Mouse (Mus musculus) olfactory bulb, adult 2 months (tissue): ENCODE results near the gene 9530053A07Rik. TPM values are rescaled to one million over a fixed set of nuclear protein-coding genes. Genes with fewer than 3 reads are reported as not detected.
A peak's percentile ranks its signal among the peaks of the same experiment; 100 is the strongest.
"Not testable (repeated sequence)": the region's sequence is repeated elsewhere in the genome, so short reads cannot be mapped to it uniquely, and the experiment has no call there.

ENCODE experiments used
- H3K27ac ChIP-seq: fragments of 200-500 bp; 2 replicates; pipeline ENCODE4 v1.5.1; 2012; ENCODE audit warnings: low read depth, low read length; ENCODE audit not compliant: insufficient read depth
- H3K4me1 ChIP-seq: fragments of 200-500 bp; 2 replicates; pipeline ENCODE4 v1.6.1; 2012; ENCODE audit warnings: low read length; ENCODE audit not compliant: control insufficient read depth, insufficient read depth
- H3K4me3 ChIP-seq: fragments of 200-500 bp; 2 replicates; pipeline ENCODE4 v1.5.1; 2012; ENCODE audit warnings: mild to moderate bottlenecking, low read depth, low read length, moderate library complexity; ENCODE audit not compliant: insufficient read depth
- CTCF ChIP-seq: fragments of 200-500 bp; IDR thresholded peaks from 2 replicates; pipeline ENCODE4 v1.5.1; 2012; ENCODE audit warnings: low read depth, mild to moderate bottlenecking, low read length, moderate library complexity; ENCODE audit not compliant: insufficient read depth
- POLR2A ChIP-seq: fragments of 200-500 bp; IDR thresholded peaks from 2 replicates; pipeline ENCODE4 v1.6.1; 2012; ENCODE audit warnings: mild to moderate bottlenecking, low read depth, low read length, moderate library complexity; ENCODE audit not compliant: insufficient read depth
- WGBS: fragments of 180-500 bp; shearing (Covaris S2); methylation state at CpG from one replicate; pipeline ENCODE4 v1.1.7; 2018; 5-methylcytosine and 5-hydroxymethylcytosine counted together
- polyA plus RNA-seq: library from polyadenylated mRNA; stranded (reverse); fragments of >200 nt; gene quantifications from 2 replicates; pipeline ENCODE4 v1.2.4, GENCODE M21; 2012; ENCODE audit warnings: low replicate concordance; ENCODE audit not compliant: missing spikeins, insufficient read depth, insufficient read length

The 9530053A07Rik gene
- polyA plus RNA-seq, 1 experiment: not detected

- 75% methylated on average over 2 of the region's 2 CpGs for WGBS
Observed at GRCm38 (mm10) chr7:28114648-28115047, 14.6 kb upstream of the 9530053A07Rik start.

GRCm38 (mm10) chr7:28137613-28138012, 8.3 kb downstream of the 9530053A07Rik start:
- H3K27ac ChIP-seq: no peak overlapping the region
- no peaks in the 10 kb centered on the region for H3K4me1 ChIP-seq
- TF ChIP-seq CTCF: no peak
- TF ChIP-seq POLR2A: no peak
- WGBS: 55% methylated on average over 5 of the region's 5 CpGs
- H3K4me3 ChIP-seq: no peak overlapping the region

More at GRCm38 (mm10) chr7:28114648-28115047, 14.6 kb upstream of the 9530053A07Rik start:
- Histone ChIP-seq H3K4me1 (no peaks in the 10 kb centered on the region), H3K27ac (no peak overlapping the region), H3K4me3 (no peak overlapping the region)
- TF ChIP-seq CTCF (no peak), POLR2A (no peak)

- WGBS: 7% methylated on average over 3 of the region's 3 CpGs
- peak; percentile 32; the same call in 1 of the 2 replicates for TF ChIP-seq CTCF
- no peak for TF ChIP-seq POLR2A
- Histone ChIP-seq H3K4me1 (no peaks in the 10 kb centered on the region), H3K27ac (no peak overlapping the region), H3K4me3 (no peak overlapping the region)
Observed at GRCm38 (mm10) chr7:28148263-28148662, 19.0 kb downstream of the 9530053A07Rik start.

- H3K4me3 ChIP-seq: no peak overlapping the region
- H3K27ac ChIP-seq: no peak overlapping the region
- no peaks in the 10 kb centered on the region for H3K4me1 ChIP-seq
- 80% methylated on average over 1 of the region's 1 CpGs for WGBS
- TF ChIP-seq POLR2A (no peak), CTCF (no peak)
Observed at GRCm38 (mm10) chr7:28149841-28150240, 20.6 kb downstream of the 9530053A07Rik start.

GRCm38 (mm10) chr7:28151584-28152221, 22.4 kb downstream of the 9530053A07Rik start:
- H3K4me3 ChIP-seq: no peak overlapping the region
- no peaks in the 10 kb centered on the region for H3K4me1 ChIP-seq
- TF ChIP-seq POLR2A (no peak), CTCF (peak; percentile 41; the same call in 1 of the 2 replicates)
- H3K27ac ChIP-seq: no peak overlapping the region
- 22% methylated on average over 13 of the region's 13 CpGs for WGBS

- not testable (repeated sequence) for H3K4me3 ChIP-seq, H3K27ac ChIP-seq, H3K4me1 ChIP-seq
- WGBS: 12% methylated on average over 5 of the region's 5 CpGs
Observed at GRCm38 (mm10) chr7:28153595-28153994, 24.3 kb downstream of the 9530053A07Rik start.

GRCm38 (mm10) chr7:28159292-28159691, 30.0 kb downstream of the 9530053A07Rik start:
- Histone ChIP-seq H3K27ac (no peak overlapping the region), H3K4me1 (no peaks in the 10 kb centered on the region)
- WGBS: 60% methylated on average over 6 of the region's 6 CpGs

GRCm38 (mm10) chr7:28159893-28160292, 30.6 kb downstream of the 9530053A07Rik start:
- Histone ChIP-seq H3K4me3 (no peak overlapping the region), H3K4me1 (no peaks in the 10 kb centered on the region), H3K27ac (no peak overlapping the region)
- TF ChIP-seq POLR2A (no peak), CTCF (no peak)
- 80% methylated on average over 3 of the region's 3 CpGs for WGBS

More at GRCm38 (mm10) chr7:28159292-28159691, 30.0 kb downstream of the 9530053A07Rik start:
- no peak overlapping the region for H3K4me3 ChIP-seq
- TF ChIP-seq CTCF: no peak
- no peak for TF ChIP-seq POLR2A

GRCm38 (mm10) chr7:28161163-28161749, 32.0 kb downstream of the 9530053A07Rik start:
- TF ChIP-seq POLR2A (no peak), CTCF (no peak)
- Histone ChIP-seq H3K4me1 (no peaks in the 10 kb centered on the region), H3K4me3 (no peak overlapping the region), H3K27ac (no peak overlapping the region)
- WGBS: 53% methylated on average over 9 of the region's 9 CpGs

- TF ChIP-seq POLR2A: no peak
- TF ChIP-seq CTCF: no peak
- 80% methylated on average over 6 of the region's 6 CpGs for WGBS
- H3K4me1 ChIP-seq: peaks cover 2% of the 10 kb centered on the region; the same call in 1 of the 2 replicates
- H3K4me3 ChIP-seq: no peak overlapping the region
- H3K27ac ChIP-seq: no peak overlapping the region
Observed at GRCm38 (mm10) chr7:28165406-28165805, 36.1 kb downstream of the 9530053A07Rik start.
